Mouse (Mus musculus) embryonic fibroblast, embryonic 13.5 days (primary cell): ENCODE results near the gene Hoxc8.

Source experiments
- CTCF ChIP-seq: IDR thresholded peaks from 2 replicates; pipeline ENCODE4 v1.5.1; 2011; ENCODE audit warnings: mild to moderate bottlenecking, control low read depth, low read length, moderate library complexity, borderline replicate concordance; ENCODE audit not compliant: insufficient read depth
- POLR2A ChIP-seq: IDR thresholded peaks from 2 replicates; pipeline ENCODE4 v1.6.1; 2011; ENCODE audit warnings: low read depth, mild to moderate bottlenecking, control low read depth, low read length, moderate library complexity

- TF ChIP-seq CTCF = no peak
- TF ChIP-seq POLR2A = no peak
These were observed 15.4 kb downstream of the Hoxc8 start for GRCm38 (mm10) chr15:103005797-103006196.
